Mouse (Mus musculus) kidney, postnatal 10 days (tissue): Measurements from ENCODE around the gene Vsnl1.

ENCODE experiments used
- DNase-seq: peaks from one replicate; pipeline ENCODE4 v3.0.0; 2021; ENCODE audit warnings: mixed read lengths

The Vsnl1 gene

GRCm38 (mm10) chr12:11436497-11437265 is at the start of gene Vsnl1:
Gene Vsnl1 (minus strand): TSS chr12:11436613.
- DNase-seq, result peak; percentile 79

GRCm38 (mm10) chr12:11456632-11457031 is 20.2 kb upstream of the Vsnl1 start:
- no peak for DNase-seq

GRCm38 (mm10) chr12:11456213-11456612 is 19.8 kb upstream of the Vsnl1 start:
- no peak for DNase-seq

- peak; percentile 92 for DNase-seq
Observed at GRCm38 (mm10) chr12:11455549-11456194, 19.3 kb upstream of the Vsnl1 start, which contains the start of gene Rad51ap2. Gene Rad51ap2 (plus strand): TSS chr12:11456079.

GRCm38 (mm10) chr12:11454146-11454545 is 17.7 kb upstream of the Vsnl1 start:
- DNase-seq, result no peak

- DNase-seq, result peak; percentile 11
Observed at GRCm38 (mm10) chr12:11437907-11438447, 1.6 kb upstream of the Vsnl1 start.

- DNase-seq, result peak; percentile 84
Observed at GRCm38 (mm10) chr12:11437266-11437906, 973 bp upstream of the Vsnl1 start.

- no peak for DNase-seq
Observed at GRCm38 (mm10) chr12:11436023-11436350, 426 bp downstream of the Vsnl1 start.

GRCm38 (mm10) chr12:11435246-11436022 is 979 bp downstream of the Vsnl1 start:
- no peak for DNase-seq

- DNase-seq, result no peak
Observed at GRCm38 (mm10) chr12:11434446-11434845, 2.0 kb downstream of the Vsnl1 start.

- no peak for DNase-seq
Observed at GRCm38 (mm10) chr12:11433716-11434115, 2.7 kb downstream of the Vsnl1 start.

- DNase-seq, result no peak
Observed at GRCm38 (mm10) chr12:11433126-11433525, 3.3 kb downstream of the Vsnl1 start.

- no peak for DNase-seq
Observed at GRCm38 (mm10) chr12:11427396-11427795, 9.0 kb downstream of the Vsnl1 start.

GRCm38 (mm10) chr12:11418112-11418511 is 18.3 kb downstream of the Vsnl1 start:
- DNase-seq, result no peak

- DNase-seq, result no peak
Observed at GRCm38 (mm10) chr12:11407679-11408078, 28.7 kb downstream of the Vsnl1 start.

- no peak for DNase-seq
Observed at GRCm38 (mm10) chr12:11398791-11399190, 37.6 kb downstream of the Vsnl1 start.

GRCm38 (mm10) chr12:11397029-11397428 is 39.4 kb downstream of the Vsnl1 start:
- DNase-seq, result no peak

- DNase-seq, result no peak
Observed at GRCm38 (mm10) chr12:11395470-11395869, 40.9 kb downstream of the Vsnl1 start.

- peak; percentile 72 for DNase-seq
Observed at GRCm38 (mm10) chr12:11392525-11392924, 43.9 kb downstream of the Vsnl1 start.

GRCm38 (mm10) chr12:11391244-11391949 is 45.0 kb downstream of the Vsnl1 start:
- peak; percentile 78 for DNase-seq

GRCm38 (mm10) chr12:11389141-11389540 is 47.3 kb downstream of the Vsnl1 start:
- no peak for DNase-seq

- DNase-seq, result no peak
Observed at GRCm38 (mm10) chr12:11384754-11385153, 51.7 kb downstream of the Vsnl1 start.
